Mouse (Mus musculus) Muller cell, postnatal 12 days (primary cell): ENCODE measurements around the gene S100a7a.

Experiments
- DNase-seq: peaks from one replicate; pipeline ENCODE4 v3.0.0-alpha.2; 2015; ENCODE audit errors: inconsistent ontology term

S100a7a gene

GRCm38 (mm10) chr3:90627807-90628206 lies 26.0 kb upstream of the S100a7a start:
- DNase-seq = peak; percentile 62

- DNase-seq = peak; percentile 40
Observed at GRCm38 (mm10) chr3:90629298-90629697, 24.5 kb upstream of the S100a7a start.

GRCm38 (mm10) chr3:90631984-90632383 lies 21.8 kb upstream of the S100a7a start:
- DNase-seq = no peak

GRCm38 (mm10) chr3:90638511-90639275 lies 15.1 kb upstream of the S100a7a start:
- DNase-seq = peak; percentile 88

GRCm38 (mm10) chr3:90639511-90640154 lies 14.2 kb upstream of the S100a7a start:
- DNase-seq = no peak

GRCm38 (mm10) chr3:90640981-90641380 lies 12.8 kb upstream of the S100a7a start:
- DNase-seq = no peak

GRCm38 (mm10) chr3:90644220-90644619 lies 9.6 kb upstream of the S100a7a start:
- DNase-seq = no peak

- no peak for DNase-seq
Observed at GRCm38 (mm10) chr3:90647291-90647690, 6.5 kb upstream of the S100a7a start.

- no peak for DNase-seq
Observed at GRCm38 (mm10) chr3:90648981-90649380, 4.8 kb upstream of the S100a7a start.

- no peak for DNase-seq
Observed at GRCm38 (mm10) chr3:90649832-90650231, 4.0 kb upstream of the S100a7a start.

- DNase-seq = peak; percentile 72
Observed at GRCm38 (mm10) chr3:90652878-90653508, 824 bp upstream of the S100a7a start.

GRCm38 (mm10) chr3:90657405-90657804 lies 3.6 kb downstream of the S100a7a start:
- DNase-seq = no peak

- no peak for DNase-seq
Observed at GRCm38 (mm10) chr3:90659364-90660044, 5.7 kb downstream of the S100a7a start.

- no peak for DNase-seq
Observed at GRCm38 (mm10) chr3:90664219-90664618, 10.4 kb downstream of the S100a7a start.

- DNase-seq = peak; percentile 31
Observed at GRCm38 (mm10) chr3:90668846-90669245, 15.0 kb downstream of the S100a7a start, which contains the start of gene S100a8. Gene S100a8, plus strand, starts transcription at chr3:90668978.

- no peak for DNase-seq
Observed at GRCm38 (mm10) chr3:90678656-90679055, 24.8 kb downstream of the S100a7a start.

GRCm38 (mm10) chr3:90683929-90684328 lies 30.1 kb downstream of the S100a7a start:
- DNase-seq = no peak

GRCm38 (mm10) chr3:90686835-90687234 lies 33.0 kb downstream of the S100a7a start:
- DNase-seq = no peak

GRCm38 (mm10) chr3:90693496-90693895 lies 39.7 kb downstream of the S100a7a start:
- DNase-seq = no peak

- DNase-seq = no peak
Observed at GRCm38 (mm10) chr3:90695613-90696012, 41.8 kb downstream of the S100a7a start, which contains the start of gene S100a9. Gene S100a9, minus strand, starts transcription at chr3:90695721.

- no peak for DNase-seq
Observed at GRCm38 (mm10) chr3:90702244-90702643, 48.4 kb downstream of the S100a7a start.
